Mouse (Mus musculus) thymus, postnatal 14 days (tissue): ENCODE data around the gene Aldoart2.
"Not testable (repeated sequence)": the region's sequence is repeated elsewhere in the genome, so short reads cannot be mapped to it uniquely, and the experiment has no call there.

Source experiments
- DNase-seq: peaks from one replicate; pipeline ENCODE4 v3.0.0; 2021

Aldoart2 gene

DNA sequence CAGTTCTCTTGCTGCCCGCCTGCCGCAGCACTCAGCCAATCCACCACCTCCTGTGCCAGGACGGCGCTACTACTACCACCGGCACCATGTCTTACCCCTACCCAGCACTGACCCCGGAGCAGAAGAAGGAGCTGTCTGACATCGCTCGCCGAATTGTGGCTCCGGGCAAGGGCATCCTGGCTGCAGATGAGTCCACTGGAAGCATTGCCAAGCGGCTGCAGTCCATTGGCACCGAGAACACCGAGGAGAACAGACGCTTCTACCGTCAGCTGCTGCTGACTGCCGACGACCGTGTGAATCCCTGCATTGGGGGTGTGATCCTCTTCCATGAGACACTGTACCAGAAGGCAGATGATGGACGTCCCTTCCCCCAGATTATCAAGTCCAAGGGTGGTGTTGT lies at the start of gene Aldoart2:
Aldoart2 (plus strand) TSS at position 34 of the 400 bp plus-strand sequence.
- no peak for DNase-seq

DNA sequence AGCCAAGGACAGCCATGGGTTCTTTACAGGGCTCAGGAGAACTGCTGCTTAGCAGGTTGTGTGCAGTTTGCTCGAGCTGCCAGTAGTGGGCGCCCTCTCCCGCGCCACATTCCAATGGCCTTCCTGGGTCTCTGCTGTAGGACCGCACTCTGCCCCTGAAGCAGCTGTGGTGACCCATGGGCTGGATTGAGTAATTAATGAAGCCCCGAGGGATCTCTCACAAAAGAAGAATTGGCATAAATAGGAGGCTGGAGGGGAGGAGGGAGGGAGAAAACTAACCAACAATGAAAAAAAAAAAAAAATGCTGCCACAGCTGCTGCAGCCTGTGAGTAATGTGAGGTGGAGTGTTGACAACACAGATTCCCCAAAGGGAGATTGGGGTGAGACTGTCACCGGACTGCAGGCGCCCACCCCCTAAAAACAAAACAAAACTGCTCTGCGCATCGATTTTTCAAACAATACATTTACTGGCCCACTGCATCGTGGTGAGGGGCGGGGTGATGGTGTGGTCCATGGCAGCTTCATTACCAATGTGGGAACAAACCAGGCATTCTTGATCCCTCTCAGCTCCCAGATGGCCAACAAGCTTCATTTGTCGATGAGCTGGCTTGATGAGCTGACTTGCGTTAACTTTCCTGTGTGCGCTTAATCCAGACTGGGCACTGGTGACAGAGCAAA lies 46.8 kb upstream of the Aldoart2 start:
- peak; percentile 42 for DNase-seq

DNA sequence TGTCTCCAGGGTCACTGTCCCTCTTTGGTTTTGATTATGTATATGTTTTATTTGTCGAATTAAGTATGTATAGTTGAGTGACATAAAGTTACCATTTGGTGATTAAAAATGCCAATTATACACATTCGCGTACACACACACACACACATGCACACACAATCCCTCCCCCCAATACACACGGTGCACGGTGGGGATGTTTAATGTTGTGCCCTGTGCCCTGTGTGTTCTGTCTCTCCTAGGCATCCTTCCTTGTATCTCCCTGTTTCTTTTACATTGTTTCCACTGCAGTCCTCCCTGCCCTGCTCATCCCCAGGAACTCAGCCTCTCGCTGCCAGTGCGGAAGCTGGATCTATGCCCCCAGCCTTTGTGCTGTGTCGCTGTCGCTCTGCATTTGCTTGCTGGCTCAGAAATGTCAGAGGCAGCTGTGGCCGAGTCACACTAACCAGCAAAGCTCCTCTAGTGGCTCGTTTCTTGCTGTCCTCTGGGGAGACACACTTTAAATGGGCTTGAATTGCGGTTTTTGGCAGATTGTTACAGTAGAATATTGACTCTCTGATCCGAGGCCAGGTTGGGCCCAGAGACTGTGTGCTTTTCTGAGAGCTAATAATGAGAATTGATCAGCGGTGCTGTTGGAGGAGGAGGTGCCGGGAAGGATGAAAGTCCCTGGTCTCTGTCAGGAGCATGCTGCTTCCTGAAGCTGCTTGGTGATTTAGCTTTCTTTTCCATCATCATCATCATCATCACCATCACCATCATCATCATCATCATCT lies 37.9 kb upstream of the Aldoart2 start:
- DNase-seq = no peak

GRCm38 (mm10) chr12:55536537-55537135 lies 28.4 kb upstream of the Aldoart2 start:
- no peak for DNase-seq

DNA sequence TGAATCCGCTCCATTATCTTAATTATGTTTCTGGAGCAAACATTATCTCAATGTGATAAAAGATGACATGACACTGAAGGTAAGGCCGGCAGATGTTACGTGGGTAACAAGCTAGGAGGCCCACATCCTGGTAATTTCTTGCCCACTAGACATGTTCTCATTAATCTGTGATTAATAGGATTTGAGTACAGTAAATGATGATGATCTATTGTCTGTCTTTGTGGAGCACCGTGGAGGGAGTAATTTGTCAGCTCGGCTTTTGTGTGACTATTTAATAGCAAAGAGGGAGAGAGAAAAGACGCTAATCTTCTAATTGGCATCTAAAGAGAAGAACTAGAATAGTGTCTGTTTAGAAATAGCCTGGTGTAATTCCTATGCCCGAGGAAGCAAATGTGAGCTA lies 27.3 kb upstream of the Aldoart2 start:
- DNase-seq = no peak

DNA sequence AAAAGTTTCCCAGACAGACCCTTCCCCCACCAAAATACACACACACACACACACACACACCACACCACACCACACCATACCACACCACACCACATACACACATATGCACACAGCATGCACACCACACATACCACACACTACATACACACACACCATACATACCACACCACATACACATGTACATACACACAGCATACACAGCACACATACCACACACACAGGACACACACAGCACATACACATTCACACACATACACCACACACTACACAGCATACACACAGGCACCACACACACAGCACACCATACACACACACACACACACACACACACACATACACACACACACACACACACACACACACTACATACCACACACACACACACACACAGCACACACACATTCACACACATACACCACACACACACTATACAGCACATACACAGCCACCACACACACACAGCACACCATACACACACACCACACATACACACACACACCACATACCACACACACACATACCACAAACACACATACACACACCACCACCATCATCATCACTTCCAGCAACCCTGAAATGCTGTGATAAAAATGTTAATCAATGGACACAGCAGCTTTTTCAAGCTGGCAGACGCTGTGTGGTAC lies 26.6 kb upstream of the Aldoart2 start:
- no peak for DNase-seq

- DNase-seq = no peak
These were observed 25.9 kb upstream of the Aldoart2 start for GRCm38 (mm10) chr12:55539157-55539556.

- not testable (repeated sequence) for DNase-seq
These were observed 10.1 kb upstream of the Aldoart2 start for GRCm38 (mm10) chr12:55554901-55555300.

GRCm38 (mm10) chr12:55557866-55558265 lies 7.2 kb upstream of the Aldoart2 start:
- DNase-seq = no peak

- DNase-seq = peak; percentile 6
These were observed 5.7 kb upstream of the Aldoart2 start for GRCm38 (mm10) chr12:55559184-55559855.

DNA sequence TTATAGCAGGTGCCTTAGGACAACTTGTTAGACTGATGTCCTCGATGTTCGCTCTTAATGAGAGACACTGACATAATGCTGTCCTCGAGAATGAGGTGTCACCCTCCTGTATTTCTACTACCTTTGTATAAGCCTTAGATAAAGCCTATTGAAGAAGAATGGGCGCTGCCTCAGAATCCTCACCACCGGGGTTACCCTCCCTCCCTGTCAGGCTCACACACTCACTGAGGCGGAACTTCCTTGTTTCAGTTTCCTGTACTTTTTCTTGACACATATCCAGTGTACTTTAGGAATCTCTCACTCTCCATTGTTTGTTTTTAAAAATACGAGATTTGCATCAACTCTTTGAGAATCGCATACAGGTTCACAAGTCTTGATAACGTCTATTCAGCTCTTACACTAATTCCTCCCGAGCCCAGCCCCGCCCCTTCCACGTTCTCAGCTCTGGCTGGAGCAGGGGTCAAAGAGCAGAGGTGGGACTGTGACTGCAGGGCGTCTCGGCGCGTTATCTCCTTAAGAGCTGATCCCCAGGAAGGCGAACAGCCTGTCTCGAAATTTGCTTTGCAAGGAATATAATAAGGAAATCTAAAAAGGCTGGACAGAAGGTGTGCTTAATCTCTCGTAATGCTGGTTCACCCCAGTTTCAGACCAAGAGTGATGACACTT lies 4.9 kb upstream of the Aldoart2 start:
- DNase-seq = peak; percentile 50

DNA sequence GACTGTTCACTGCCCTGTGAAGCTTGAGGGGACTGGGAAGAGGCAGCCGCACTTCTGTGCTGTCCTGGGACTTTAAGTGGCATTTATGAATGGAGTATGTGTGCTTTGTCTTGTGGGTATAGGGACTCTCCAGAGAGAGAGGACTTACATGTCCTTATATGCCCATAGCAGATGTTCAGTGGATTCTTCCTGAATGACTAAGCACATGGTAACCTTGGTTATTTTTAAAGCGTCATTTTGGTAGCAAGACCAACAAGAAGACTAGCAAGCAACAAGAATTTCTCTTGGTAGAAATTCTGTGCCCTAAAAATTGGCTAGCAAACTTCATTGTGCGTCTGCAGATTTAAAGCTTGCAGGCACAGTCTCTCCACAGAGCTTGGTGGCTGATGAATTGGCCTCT lies 1.3 kb upstream of the Aldoart2 start:
- no peak for DNase-seq

- no peak for DNase-seq
These were observed 664 bp upstream of the Aldoart2 start for GRCm38 (mm10) chr12:55564187-55564963.

- peak; percentile 10 for DNase-seq
These were observed 828 bp downstream of the Aldoart2 start for GRCm38 (mm10) chr12:55565867-55566266.

DNA sequence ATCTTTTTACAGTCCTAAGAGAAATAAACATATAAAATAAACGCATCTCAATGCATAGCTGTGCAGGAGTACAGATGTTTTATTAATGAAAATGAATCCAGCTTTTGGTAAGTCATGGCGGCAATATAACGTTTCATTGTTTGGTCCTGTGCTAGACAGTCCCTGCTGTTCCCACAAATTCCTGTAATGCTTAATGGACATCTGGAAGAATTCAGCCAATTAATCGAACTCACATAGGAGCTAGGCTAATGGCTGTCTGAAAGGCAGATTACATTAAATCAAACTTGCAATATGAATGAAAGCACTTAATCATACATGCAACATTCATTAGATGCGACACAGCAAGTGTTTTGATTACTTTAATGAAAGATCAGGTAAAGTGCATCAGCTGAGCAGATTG lies 1.8 kb downstream of the Aldoart2 start:
- DNase-seq = no peak

DNA sequence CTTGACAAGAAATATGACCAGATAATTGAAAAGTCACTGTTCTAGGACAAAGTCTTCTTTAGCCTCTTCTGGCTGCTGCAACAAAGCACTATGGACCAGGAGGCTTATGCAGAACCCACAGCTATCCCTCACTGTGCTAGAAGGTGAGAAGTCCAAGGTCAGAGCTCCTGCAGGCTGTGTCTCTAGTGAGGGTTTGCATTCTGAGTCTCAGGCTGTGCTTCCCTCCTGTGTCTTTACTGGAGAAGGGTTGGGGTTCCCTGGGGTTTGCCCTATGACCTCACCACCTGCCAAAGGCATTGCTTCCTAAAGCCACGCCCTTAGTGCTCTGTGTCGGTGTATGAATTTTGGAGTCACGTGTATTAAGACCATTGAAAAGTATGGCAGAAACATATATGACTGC lies 3.4 kb downstream of the Aldoart2 start:
- DNase-seq = no peak

- DNase-seq = no peak
These were observed 4.6 kb downstream of the Aldoart2 start for GRCm38 (mm10) chr12:55569676-55570075.

DNA sequence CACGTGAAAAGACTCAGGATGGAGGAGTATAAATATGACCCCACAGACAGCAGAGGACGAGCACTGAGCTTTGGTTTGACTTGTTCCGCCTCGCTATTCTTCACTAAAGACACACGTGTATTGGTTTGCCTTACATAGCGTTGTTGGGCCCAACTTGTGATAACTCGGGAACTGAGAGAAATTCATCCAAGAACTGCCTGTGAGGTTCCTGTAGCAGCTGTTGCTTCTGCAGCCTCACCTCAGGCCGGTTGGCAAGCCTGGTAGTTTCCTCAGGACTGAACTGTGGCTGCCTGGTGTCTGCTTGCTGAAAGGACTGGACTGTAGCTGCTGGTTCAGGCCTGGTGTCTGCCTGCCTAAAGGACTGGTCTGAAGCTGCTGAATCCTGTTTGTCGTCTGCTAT lies 5.6 kb downstream of the Aldoart2 start:
- no peak for DNase-seq

GRCm38 (mm10) chr12:55571181-55571580 lies 6.1 kb downstream of the Aldoart2 start:
- DNase-seq = no peak

DNA sequence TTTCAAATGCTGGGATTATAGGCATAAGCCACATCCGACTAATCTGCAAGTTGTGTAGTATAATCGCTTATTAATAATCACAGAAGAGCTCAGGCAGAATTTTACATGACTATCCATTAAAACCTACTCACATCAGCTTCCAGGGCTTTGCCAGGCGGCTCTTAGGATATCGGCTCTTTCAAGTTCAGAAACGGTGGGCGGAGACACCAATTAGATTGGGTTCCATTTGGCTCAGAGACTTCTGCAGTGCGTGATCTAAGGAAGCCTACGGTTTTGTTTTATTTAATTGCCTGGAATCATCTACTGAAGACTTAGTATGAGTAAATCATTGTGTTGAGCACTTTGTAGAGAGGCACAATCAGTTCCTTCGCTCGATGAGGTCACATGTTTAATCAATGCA lies 6.6 kb downstream of the Aldoart2 start:
- DNase-seq = no peak

DNA sequence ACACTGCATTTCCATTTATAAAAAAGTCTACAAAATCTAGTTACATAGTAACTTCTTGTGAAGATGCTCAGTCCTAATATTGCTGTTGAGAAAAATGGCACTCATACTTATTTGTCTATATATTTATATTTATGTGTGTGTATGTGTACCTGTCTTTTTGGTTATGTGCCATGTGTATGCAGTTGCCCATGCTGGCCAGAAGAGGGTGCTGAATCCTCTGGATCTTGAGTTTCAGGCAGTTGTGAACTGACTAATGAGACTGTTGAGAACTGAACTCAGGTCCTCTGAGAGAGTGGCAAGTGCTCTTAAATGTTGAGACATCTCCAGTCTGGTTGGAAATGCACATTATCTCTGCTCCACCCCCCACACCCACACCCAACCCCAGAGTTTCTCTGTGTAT lies 8.1 kb downstream of the Aldoart2 start:
- no peak for DNase-seq

DNA sequence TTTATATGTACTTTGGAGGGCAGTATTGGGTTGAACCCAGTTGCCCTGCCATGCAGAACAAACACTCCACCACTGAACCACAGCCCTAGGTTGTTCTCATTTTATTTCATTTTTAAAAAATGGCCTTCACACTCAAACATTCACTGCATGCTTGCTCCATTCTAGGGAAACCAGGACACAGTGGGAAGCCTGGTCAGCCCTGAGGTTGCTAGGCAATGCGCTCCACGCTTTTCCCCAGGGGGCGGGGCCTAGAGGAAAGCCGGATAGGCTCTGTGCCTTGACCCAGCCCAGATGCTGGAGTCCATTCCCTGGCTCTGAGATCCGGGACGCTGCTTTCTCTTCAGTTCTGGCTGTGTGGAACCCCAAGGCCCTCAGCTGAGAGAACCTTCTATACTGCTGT lies 8.8 kb downstream of the Aldoart2 start:
- DNase-seq = no peak
